Mouse (Mus musculus) right cerebral cortex, postnatal 36 days (tissue): ENCODE results near the gene Gm42906.
A peak's percentile ranks its signal among the peaks of the same experiment; 100 is the strongest.

Experiments
- DNase-seq, 2 experiments: peaks; one replicate each; pipeline ENCODE4 v3.0.0; 2022; ENCODE audit warnings: low spot score in 2 of 2, mixed read lengths in 1 of 2

Gm42906 gene

DNA sequence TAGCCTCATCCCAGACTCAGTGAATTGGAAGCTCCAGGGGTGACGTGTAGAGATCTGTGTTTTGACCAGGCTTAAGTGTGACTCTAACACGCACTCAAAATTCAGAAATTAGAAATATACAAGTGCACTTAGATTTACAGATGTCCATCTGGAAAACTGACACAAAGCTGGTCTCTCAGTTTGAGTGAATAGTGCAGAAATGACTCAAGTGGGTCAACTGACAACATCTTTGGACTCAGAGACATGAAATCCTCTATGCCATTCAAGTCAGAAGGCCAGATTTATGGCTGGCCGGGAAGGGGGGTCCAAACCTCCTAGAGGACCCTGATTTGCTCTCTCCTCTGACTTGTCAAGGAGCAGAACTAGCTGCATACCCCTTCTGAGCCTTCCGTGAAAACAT is 279.9 kb downstream of the Gm42906 start:
- no peak for DNase-seq

DNA sequence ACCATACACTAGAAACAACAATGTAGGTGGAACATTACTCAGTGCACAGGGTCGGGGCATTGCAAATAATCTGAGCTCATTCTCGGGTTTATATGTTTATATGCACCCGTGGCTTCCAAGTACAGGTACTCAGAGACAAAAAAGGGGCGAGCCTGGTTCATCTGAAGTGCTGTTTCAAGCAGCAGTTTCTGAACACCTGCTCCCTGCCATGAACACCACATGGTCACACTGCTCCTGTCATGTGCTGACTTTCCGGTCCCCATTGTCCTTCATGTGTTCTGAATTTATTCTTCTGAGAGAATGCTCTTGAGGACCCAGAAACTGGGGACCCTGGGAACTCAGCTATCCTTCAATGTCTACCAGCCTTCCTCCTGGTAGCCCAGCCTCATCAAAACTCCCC is 282.2 kb downstream of the Gm42906 start:
- no peak for DNase-seq

DNA sequence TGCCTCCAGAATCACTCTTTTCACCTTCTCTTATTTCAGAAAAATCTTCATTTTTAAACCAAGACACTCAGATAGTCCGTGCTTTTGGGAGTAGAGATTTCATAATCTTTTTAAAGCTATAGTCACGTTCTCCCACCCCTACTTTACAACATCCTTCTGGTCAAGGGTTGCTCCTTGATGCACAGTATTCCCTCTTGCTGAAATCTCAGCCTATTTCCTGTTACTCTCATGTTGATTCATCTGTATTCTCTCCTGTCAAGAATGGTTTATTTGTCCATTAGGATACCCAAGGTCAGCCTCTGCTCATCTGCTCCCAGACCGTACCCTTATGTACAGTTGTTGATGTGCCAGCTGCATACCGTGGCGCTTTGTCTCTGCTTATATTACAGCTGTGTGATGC is 284.0 kb downstream of the Gm42906 start:
- no peak for DNase-seq

DNA sequence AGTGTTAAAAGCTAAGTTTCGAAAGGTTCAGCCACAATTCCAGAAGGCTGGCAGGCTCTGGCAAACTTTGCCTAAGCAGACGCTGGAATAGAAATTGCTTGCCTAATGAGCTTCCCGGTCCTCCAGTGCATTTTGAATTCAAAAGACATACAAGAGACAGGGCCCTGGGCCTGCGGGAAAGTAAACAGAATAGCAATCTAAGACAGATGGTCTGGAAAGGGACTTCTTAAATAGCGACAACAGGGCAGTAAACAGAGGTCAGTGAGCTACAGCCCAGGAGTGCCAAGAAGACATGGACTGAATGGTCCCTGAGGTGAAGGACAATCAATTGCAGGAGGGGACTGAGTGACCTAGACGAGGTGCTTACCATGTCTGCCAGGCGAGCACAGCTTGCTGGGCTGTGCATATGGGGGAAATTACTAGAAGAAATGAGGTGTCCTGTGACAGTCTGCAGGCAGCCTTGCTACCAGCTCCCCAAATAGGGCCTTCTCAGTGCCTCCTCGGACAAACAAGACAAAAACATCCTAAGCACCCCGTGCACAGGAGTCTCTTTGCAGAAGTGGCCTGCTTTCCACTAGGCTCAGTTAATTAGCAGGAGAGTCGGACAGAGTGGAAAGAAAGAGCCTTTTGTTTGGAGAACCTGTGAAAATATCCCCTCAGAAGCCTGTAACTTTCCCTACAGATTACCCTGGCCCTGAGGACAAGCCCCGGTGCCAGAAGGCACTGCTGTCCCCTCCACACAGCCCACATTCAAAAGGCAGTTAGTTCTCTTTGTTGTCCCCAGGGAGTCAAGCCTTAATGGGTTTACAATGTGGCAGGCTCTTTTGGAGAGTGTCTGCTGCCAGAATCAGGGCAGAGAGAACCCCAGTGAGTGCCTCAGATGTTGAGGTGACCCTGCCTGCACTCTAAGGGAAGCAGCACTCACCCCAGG is 285.0 kb downstream of the Gm42906 start:
- DNase-seq, result no peak

DNA sequence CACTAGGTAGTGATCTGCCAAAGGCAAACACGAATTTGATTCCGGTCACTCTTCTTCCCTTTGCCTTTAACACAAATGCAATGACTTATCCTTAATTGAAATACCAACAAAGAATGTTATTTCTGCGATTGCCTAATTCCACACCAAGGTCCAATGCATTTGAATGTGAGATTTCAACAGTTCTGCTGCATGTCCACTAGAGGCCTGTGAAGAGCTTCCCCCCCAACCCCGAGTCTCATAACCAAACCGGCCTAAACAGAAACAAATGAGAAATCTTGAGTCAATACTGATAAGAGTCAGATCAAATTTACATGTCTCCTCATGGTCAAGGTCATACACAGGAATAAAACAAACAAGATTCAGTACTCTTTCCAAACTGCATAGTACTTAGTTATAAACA is 285.7 kb downstream of the Gm42906 start:
- DNase-seq, result no peak

DNA sequence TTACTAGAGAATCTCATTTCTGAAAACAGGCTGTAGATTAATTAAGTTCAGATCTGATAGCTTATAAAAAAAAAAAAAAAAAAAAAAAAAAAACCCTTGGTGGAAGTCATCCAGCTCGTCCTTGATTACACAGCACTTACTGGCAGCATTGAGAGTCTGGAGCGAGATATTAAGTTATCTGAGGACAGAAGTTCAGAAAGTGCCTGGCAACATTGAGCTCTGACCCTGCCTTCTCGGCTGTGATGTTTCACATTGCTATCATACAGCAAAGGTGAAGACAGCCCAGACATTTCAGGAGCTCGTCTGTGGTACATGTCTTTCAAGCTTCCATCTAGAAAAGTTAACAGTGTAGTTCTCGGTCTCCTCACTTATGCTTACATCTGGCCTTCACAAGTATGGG is 290.1 kb downstream of the Gm42906 start:
- DNase-seq, result no peak

DNA sequence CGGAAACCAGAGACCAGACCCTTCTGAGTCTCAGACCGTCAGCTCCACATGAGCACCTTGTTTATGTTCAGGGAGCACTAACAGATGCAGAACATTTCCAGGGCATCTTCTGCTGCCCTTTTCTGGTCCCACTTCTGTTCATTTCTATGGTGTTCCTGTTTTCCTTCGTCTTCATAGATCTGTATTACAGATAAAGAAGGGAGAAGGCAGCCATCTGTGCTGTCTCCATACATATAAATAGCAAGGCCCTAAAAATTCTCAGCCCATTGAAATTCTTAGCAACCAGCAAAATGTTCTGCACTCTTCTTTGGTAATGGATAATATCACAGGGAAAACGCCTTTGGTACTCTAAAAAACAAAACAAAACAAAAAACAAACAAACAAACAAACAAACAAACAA is 290.7 kb downstream of the Gm42906 start:
- DNase-seq, result no peak

DNA sequence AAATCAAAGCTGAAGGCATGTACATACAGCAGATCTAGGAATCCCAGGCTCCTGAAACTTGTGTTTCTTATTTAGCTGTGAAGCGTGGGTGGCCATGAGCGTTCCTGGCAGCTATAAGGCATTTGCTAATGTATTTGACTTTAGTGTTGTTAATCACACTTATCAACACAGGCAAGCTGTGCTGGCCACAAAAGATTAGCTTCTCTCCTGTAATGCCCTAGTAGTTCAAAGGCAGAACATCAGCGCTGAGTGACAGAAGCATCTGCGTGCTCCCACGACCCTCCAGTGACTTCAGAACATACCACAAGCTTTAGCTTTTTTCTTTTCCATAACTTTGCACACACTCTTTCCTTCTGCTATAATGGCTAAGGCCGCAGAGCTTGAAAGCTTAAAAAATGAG is 292.0 kb downstream of the Gm42906 start:
- DNase-seq, result peak in 1 of 2 experiments; percentile 41

DNA sequence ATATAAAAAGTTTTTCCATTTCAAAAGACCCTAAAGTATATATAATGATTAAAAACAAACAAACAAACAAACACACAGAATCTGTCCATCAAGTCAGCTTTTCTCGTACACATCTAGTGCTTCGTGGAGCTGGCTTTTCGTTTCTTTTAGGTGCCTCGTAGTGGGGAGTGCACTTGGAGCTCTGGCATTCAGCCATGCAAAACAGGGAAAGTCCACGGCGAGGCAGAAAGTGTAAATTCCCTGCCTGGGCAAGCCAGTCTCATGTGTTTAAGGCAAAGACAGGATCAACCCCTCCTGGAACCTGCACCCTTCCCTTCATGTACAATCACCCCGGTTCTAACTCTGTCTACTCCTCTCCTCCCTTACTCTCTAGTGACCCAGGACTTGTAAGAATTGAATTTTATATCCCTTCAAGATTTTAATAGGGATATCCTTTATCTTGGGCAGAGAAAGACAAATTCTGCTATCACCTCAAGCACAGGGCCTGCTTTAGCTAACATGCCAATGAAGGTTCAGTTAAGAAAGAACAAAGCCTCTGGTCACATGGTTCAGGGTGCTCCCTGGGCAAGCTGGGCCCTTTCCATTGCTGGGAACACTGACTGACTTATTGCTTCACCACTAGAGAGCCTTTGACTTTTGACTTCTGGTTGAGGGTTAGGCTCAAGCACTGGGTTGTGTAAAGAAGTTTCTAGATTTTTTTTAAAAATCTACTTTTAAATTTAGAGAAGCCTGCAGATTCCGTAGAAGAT is 292.7 kb downstream of the Gm42906 start:
- DNase-seq, result no peak

DNA sequence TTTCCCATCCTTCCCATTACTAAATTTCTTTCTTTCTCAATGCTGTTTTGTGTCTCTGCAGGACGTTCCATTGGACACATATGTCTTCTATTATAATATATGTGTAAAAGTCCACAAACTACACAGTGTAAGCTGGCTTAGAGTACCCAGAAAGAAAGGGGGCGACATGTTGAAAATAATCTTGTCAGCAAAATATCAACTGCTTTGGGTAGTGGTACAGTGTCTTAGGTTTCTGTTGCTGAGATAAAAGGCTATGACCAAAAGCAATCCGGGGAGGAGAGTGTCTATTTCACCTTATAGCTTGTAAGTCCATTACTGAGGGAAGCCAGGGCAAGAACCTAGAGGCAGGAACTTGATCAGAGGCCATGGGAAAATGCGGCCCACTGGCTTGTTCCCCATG is 293.8 kb downstream of the Gm42906 start:
- DNase-seq, result no peak

DNA sequence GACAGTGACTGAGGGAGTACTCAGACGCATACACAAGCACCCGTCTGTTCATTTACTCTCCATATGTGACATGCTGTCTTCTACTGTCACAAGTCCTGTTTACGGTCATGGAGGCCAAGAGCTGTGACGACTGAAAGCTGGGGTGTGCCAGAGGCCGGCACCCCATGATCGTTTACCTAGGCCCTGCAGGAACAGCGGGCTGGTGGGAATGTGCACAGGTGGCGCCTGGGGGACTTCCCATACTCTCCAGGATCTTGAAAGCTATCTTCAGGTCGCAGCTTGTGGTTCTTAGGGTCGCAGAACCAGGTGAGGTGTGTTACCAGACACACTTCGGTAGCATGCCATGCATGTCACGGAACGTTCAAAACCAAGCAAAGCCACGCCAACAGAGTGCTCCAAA is 294.2 kb downstream of the Gm42906 start:
- no peak for DNase-seq

DNA sequence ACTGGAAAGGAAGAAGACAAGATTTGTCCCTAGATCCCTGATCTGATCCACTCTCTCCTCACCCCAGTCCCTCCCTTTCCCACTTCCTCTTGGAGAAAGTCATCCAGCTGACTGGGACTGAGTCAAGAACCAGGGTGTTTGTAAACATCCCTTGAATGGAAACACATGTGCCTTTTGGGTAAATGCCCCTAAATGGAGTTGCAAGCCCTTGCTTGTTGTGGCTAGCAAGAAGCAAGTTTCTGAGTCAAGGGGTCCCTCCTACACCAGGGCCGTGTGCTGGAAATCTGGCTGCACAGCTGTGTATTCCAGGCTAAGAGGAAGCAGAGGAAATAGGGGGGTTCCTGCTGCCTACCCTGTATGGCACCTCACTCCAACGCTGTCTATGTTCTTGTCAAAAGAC is 298.2 kb downstream of the Gm42906 start:
- DNase-seq, result no peak

DNA sequence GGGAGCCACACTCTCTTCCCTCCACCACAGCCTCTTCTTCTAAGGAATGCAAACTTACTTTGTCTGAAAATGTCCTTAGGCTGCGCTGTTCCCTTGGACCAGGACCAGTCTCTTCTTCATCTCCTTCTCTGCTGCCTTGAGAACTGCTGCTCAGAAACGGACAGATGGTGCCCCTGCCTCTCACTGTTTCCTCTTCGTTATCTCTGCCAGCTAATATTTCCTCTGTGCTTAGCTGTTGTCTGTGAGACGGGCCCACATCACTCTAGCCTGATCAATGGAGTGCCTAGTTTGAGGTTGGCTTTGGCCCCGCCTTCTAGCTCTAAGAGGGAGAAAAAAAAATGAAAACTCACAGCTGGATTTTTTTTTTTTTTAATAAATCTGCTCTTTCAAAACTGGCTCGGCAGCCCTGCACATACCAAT is 300.7 kb downstream of the Gm42906 start:
- DNase-seq, result no peak

DNA sequence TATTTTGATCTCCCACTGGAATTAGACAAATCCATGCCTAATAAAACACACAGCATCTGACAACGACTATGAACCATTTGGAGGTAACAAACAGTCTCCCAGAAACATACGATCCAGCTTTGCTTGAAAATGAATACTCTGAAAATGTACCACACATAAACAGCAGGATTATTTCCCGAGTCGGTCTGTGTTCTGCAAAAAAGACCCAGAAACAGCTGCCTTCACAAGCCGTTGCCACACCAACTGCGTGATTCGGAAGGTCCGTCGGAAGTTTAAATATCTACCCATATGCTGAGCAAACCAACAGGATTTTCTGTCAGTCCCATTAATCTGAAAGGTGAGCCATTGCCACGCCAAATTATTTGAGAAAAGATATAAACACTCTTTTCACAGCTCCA is 301.4 kb downstream of the Gm42906 start:
- no peak for DNase-seq

DNA sequence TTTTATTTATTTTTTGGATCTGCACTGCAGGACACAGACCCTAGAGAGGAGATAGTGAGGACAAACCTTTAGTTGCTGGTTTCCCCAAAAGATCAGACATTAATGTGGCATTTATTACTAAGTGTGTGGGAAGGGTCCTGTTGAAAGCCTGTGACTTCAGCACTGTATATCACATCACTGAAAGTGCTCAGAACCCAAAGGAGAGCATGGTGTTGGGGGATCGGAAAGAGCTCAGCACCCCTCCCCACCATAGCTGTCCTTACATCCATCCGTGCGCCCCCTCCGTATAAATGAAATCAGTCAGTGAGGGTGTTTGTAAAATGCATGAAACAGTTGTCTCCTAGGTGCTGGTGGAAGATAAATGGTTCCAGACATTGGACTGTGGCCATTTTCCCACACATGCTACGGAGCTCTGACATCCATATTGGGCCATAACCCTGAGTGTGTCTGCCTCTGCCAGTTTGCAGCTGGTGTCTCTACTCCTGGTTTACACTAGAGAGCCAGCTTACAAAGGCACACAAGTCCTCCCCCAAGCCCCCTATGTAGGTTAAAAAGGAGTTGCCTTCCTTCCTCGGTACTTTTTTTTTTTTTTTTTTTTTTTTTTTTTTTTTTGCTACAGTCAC is 301.9 kb downstream of the Gm42906 start:
- DNase-seq, result no peak

DNA sequence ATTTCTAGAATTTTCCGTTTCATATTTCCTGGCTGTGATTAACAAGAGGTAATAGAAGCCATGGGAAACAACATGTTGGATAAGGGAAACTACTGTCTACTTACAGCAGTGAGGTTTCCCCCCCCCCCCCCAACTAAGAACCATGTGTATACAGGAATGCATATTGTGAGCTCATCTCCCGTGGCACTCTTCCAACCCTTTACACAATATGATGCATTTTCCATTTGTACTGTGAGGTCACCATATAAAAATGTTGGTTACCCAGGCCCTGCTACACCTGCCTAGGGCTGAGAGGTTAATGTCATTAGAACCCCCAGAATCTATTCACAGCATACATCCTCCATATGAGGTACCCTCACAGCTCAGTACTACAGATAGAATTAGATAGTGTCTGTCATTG is 310.1 kb downstream of the Gm42906 start:
- DNase-seq, result no peak

DNA sequence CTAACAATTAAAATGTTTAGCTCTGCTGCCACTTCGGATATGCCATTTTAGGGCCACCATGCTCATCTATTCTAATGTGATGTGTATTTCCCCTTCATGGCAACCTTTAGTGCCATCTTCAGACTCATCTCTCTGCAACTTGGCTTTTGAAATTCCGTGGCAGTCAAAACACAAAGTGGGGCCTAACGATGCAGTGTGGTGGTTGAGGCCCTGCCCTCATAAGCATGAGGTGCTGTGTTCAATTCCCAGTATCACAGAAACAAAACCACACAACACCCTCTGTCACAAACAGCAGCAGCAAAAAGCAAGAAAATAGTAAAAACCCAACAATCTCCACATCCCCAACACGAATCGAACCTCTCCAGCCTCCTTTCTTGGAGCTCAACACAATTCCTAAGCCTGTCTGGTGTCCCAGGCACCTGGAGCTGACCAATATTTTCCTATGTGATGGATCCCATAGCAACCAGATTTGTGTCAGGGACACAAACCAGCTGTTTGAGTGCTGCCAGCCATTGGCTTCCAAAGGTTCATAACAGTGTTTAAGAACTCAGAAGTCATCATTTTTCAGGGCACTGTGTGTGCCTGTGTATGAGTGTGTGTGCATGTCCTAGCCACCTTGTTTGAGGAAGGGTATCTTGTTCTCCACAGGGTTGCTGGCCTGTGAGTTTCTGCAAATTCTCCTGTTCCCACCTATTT is 311.6 kb downstream of the Gm42906 start:
- DNase-seq, result no peak

DNA sequence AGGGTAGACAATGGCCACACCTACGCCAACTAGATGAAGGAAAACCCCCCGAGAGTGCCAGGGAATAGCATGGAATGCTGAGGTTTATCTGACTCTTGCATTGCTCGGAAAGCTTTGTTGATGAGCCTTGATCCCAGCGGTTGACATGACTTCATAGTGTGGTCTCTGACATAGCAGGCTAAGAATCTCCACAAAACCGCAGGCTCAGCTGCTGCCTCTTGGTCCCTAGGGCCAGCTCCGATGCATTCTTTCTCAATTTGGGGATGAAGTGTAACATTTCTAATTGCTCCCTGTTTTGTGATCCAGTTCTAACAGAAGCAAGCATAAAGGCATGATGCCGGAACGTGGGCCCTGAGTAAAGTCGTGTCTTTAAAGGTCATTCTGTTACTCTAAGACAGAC is 315.2 kb downstream of the Gm42906 start:
- no peak for DNase-seq

DNA sequence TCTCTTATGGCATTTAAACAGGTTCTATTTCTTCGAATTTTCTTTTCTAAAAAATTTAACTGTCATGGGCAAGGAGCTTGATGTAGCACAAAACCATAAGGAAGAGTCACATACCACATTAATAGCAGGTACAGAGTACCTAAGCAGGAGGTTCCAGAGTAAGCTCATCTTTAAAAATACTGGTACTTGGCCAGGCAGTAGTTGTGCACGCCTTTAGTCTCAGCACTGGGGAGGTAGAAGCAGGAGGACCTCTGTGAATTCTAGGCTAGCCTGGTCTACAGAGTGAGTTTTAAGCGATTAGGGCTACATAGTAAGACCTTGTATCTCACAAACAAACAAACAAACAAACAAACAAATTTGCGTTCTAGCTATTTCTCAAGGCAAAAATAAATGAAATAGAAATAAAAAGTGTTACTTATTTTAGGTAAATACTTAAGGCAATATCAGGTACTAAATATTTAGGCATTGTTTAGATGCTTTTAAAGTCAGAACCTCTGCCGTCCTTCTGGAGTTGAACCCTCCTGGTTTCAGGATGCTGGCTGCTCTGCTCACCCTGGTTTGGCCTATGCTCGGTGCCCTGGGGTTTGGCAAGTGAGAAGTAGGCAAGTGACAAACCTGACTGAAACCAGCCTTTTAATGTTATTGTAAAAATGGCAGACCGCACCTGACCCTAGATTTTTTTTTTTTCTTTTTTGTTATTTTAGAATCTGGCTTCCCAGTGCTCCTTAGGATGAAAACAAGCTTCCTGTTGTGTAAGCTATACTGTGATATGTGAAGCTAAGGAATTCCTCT is 316.7 kb downstream of the Gm42906 start:
- DNase-seq, result no peak

DNA sequence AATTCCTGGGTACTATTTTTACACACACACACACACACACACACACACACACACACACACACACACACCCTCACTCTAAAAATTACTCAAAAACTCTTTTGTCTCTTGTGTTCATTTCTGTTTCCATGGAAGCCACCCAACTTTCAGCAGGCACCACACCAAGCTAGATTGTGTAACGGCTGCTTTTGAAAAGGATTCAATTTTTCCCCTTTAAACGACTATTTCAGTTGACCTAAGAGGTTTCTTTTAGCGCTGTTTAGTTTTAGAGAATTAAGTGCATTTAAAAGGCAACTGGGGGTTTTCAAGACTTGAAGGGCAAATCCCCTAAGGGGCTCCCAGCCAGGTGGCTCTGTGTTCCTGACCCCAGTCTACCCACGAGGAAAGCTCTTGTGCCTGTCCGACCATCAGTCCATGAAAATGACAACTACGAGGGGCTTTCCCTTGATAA is 317.5 kb downstream of the Gm42906 start:
- peak; percentile 39 to 58 for DNase-seq

DNA sequence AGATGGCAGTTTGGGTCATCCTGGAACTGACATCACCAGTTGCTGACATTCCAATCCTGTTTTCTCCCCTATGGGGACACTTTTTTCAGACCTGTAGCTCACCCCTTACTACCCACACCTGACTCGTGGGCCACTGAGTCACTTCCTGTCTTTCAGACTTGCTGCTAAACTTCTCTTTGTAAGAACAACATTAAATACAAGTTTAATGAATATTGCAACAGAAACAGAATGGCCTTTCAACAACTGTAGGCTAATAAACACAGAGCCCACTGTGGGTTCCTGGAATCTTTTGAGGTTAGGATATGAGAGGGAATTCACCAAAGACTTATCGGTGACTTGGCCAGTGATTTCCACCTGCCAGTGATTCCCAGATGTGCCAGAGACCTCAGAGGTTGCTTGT is 318.1 kb downstream of the Gm42906 start:
- no peak for DNase-seq
